Mouse (Mus musculus) lung, adult 2 months (tissue): ENCODE measurements at regions not wholly inside any gene's neighbourhood (a gene's known extent, or its start where the extent isn't known, plus 50 kb on each side); places are given as distances from the start of the nearest gene placed in this dataset.
A peak's percentile ranks its signal among the peaks of the same experiment; 100 is the strongest.

ENCODE experiments used
- DNase-seq: peaks from one replicate; pipeline ENCODE4 v3.0.0; 2022
- H3K4me1 ChIP-seq: fragments of 200-500 bp; 2 replicates; pipeline ENCODE4 v1.6.1; 2011; ENCODE audit warnings: low read length; ENCODE audit not compliant: control insufficient read depth, insufficient read depth
- H3K4me3 ChIP-seq: fragments of 200-500 bp; replicated peaks from 2 replicates; pipeline ENCODE3; 2011; ENCODE audit warnings: low read depth, mild to moderate bottlenecking, control low read depth, low read length; ENCODE audit errors: extremely low read depth
- CTCF ChIP-seq: fragments of 200-500 bp; IDR thresholded peaks from 2 replicates; pipeline ENCODE4 v1.5.1; 2011; ENCODE audit warnings: mild to moderate bottlenecking, low read length, control low read depth; ENCODE audit not compliant: insufficient read depth
- POLR2A ChIP-seq: fragments of 200-500 bp; IDR thresholded peaks from 2 replicates; pipeline ENCODE4 v1.6.1; 2011; ENCODE audit warnings: low read depth, mild to moderate bottlenecking, control low read depth, low read length, borderline replicate concordance; ENCODE audit errors: extremely low read depth
- WGBS: fragments of 180-500 bp; shearing (Covaris S2); methylation state at CpG from one replicate; pipeline ENCODE4 v1.1.7; 2018; 5-methylcytosine and 5-hydroxymethylcytosine counted together

- WGBS = 48% methylated on average over 8 of the region's 8 CpGs
- Histone ChIP-seq H3K4me1 (peaks cover 9% of the 10 kb centered on the region), H3K4me3 (no peak overlapping the region)
- TF ChIP-seq POLR2A (no peak), CTCF (no peak)
- no peak for DNase-seq
Observed at GRCm38 (mm10) chr10:42071404-42072024, 53.3 kb upstream of the Armc2 start.

- WGBS = 32% methylated on average over 10 of the region's 10 CpGs
- Histone ChIP-seq H3K4me1 (peaks cover 9% of the 10 kb centered on the region), H3K4me3 (no peak overlapping the region)
- DNase-seq = peak; percentile 59
- peak; percentile 76 for TF ChIP-seq CTCF
- TF ChIP-seq POLR2A = no peak
Observed at GRCm38 (mm10) chr10:42070611-42071403, 52.6 kb upstream of the Armc2 start.

DNA sequence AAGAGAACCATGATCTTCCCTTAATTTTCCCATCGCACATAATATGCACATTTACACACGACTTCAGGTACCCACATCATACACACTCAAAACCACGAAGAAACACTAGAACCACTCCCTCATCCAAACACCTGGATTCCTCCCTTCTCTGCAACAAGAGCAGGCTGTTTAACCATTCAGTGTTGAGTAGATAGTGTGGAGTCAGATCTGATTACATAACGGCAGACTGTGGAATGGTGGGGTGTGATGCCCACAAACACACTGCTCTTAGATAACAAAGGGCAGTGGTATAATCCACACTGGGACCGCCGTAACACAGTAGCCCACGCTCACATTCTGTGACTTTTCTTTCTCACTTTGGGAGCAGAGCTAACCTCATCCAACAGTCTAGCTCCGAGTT, 51.5 kb upstream of the Armc2 start:
- no peak for TF ChIP-seq CTCF
- TF ChIP-seq POLR2A = no peak
- 80% methylated on average over 8 of the region's 8 CpGs for WGBS
- Histone ChIP-seq H3K4me3 (no peak overlapping the region), H3K4me1 (peaks cover 9% of the 10 kb centered on the region)
- no peak for DNase-seq

GRCm38 (mm10) chr10:42068497-42068896, 50.3 kb upstream of the Armc2 start:
- TF ChIP-seq CTCF (no peak), POLR2A (no peak)
- no peak overlapping the region for H3K4me3 ChIP-seq
- peaks cover 9% of the 10 kb centered on the region for H3K4me1 ChIP-seq
- WGBS = 73% methylated on average over 2 of the region's 2 CpGs
- DNase-seq = no peak
